Mouse (Mus musculus): ENCODE measurements around the gene Rhot2. TPM values are rescaled to one million over a fixed set of nuclear protein-coding genes. Genes with fewer than 3 reads are reported as not detected.

Gene Rhot2
- polyA plus RNA-seq, 3 experiments from 2014 or later, result 21.2 to 32.3 (median 23.4) TPM

DNA sequence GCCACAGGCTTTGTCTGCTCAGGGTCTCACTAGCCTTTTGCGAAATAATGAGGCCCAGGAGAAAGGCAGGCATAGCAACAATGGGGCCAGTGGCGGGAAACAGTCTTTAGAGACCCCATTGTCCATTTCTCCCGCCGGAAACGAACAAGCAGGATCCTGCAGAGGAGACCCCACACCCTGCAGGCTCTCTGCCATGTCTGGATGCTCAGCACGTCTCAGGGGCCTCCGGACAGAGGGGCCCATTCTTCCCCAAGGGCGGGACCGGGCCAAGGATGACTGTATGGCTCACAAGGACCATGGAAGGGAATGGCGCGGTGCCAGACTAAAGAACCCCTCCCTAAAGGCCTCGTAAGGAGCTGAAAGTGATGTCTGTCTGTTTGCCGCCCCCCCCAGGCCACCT, 50.5 kb downstream of the Rhot2 start:
- no peak for ATAC-seq

DNA sequence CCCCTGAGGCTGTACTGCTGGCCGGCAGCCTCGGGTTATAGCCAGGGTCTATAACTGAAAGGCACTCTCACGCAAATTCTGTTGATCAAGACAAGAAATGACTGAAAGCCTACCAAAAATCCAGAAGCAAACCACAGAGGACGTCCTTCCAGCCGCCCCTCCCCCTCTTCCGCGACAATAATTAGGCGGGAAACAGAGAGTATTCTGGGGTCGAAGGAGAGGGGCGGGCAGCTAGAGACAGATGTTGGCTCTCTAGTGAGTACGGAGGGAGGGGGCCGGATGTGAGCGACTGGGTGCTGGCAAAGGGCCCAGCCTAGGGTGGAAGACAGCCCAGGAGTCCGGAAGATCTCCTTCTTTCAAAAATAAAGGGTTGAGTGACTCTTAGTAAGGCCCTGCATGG, 52.0 kb downstream of the Rhot2 start, which contains the start of gene Fam173a:
TSS of gene Fam173a (minus strand) at position 287 of the 400 bp plus-strand sequence.
- ATAC-seq, result peak; percentile 86

GRCm38 (mm10) chr17:25791843-25792527, 52.7 kb downstream of the Rhot2 start:
- ATAC-seq, result peak; percentile 63

DNA sequence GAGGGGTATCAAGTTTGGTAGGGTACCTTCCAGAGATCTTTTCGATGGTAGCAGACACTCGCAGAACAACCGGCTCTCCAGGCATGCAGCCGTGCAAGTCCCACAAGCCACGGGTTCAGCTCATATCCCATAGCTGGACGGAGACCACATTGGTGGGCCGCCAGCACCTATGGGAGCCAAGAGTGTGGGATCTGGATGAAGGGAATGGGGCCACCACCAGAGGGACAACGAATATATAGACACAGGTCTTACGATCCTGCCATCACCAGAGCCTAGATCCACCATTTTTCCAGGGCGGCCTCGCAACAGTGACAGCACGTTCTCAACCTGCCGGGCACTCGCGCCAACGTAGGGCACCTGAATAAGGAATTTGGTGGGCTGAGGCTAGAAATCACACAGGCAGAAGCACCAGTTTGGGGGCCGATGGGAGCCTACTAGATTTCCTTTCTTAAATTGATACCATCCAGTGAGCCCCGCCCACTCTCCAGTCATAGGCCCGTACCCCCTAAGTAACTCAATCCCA, 53.3 kb downstream of the Rhot2 start:
- ATAC-seq, result no peak

Other genes starting within 250 kb of the Rhot2 start
- gene Gng13, start 127.7 kb downstream of the Rhot2 start, polyA plus RNA-seq (2017; shearing (Covaris generic)), result not detected
- gene Chtf18, start 117.4 kb downstream of the Rhot2 start, polyA plus RNA-seq (2017; shearing (Covaris generic)), result 10 to 100 TPM in 1 of 3 experiments, 1 to 10 TPM in 2; 1.4 to 12.9 (median 3.9) TPM
- 10 to 100 TPM in 2 of 3 experiments, 1 to 10 TPM in 1; 8.6 to 12.5 (median 11.2) TPM for gene Rpusd1, start 117.2 kb downstream of the Rhot2 start, polyA plus RNA-seq (2017; shearing (Covaris generic))
- not detected for gene Mslnl, start 108.8 kb downstream of the Rhot2 start, polyA plus RNA-seq (2017; shearing (Covaris generic))
- gene Msln, start 90.5 kb downstream of the Rhot2 start, polyA plus RNA-seq (2017; shearing (Covaris generic)), result not detected
- gene Narfl, start 71.1 kb downstream of the Rhot2 start, polyA plus RNA-seq (2017; shearing (Covaris generic)), result 10 to 100 TPM; 16.4 to 18.4 (median 17.0) TPM
- gene Haghl, start 59.2 kb downstream of the Rhot2 start, polyA plus RNA-seq (2017; shearing (Covaris generic)), result 10 to 100 TPM; 23.1 to 41.8 (median 31.1) TPM
- gene Ccdc78, start 58.3 kb downstream of the Rhot2 start, polyA plus RNA-seq (2017; shearing (Covaris generic)), result under 1 TPM in 2 of 3 experiments, not detected in 1; 0.50 to 0.75 TPM
- gene Fam173a, start 52.0 kb downstream of the Rhot2 start, polyA plus RNA-seq (2017; shearing (Covaris generic)), result 100 to 1,000 TPM; 158 to 288 (median 193) TPM
- gene AC134908.4, start 49.2 kb downstream of the Rhot2 start, polyA plus RNA-seq (2017; shearing (Covaris generic)), result not detected
- gene Metrn, start 47.7 kb downstream of the Rhot2 start, polyA plus RNA-seq (2017; shearing (Covaris generic)), result 1 to 10 TPM; 3.3 to 5.7 (median 5.6) TPM
- gene Fbxl16, start 35.8 kb downstream of the Rhot2 start, polyA plus RNA-seq (2017; shearing (Covaris generic)), result not detected
- gene Wdr24, start 21.2 kb downstream of the Rhot2 start, polyA plus RNA-seq (2017; shearing (Covaris generic)), result 10 to 100 TPM; 13.8 to 23.4 (median 19.3) TPM
- 10 to 100 TPM; 12.5 to 26.2 (median 23.9) TPM for gene Jmjd8, start 16.0 kb downstream of the Rhot2 start, polyA plus RNA-seq (2017; shearing (Covaris generic))
- gene Stub1, start 11.4 kb downstream of the Rhot2 start, polyA plus RNA-seq (2017; shearing (Covaris generic)), result 10 to 100 TPM; 60.7 to 79.7 (median 78.2) TPM
- 1 to 10 TPM in 1 of 3 experiments, not detected in 2; 1.7 TPM for gene Rhbdl1, start 7.6 kb downstream of the Rhot2 start, polyA plus RNA-seq (2017; shearing (Covaris generic))
- gene Gm20683, start 3.1 kb downstream of the Rhot2 start, polyA plus RNA-seq (2017; shearing (Covaris generic)), result 1 to 10 TPM in 1 of 3 experiments, under 1 TPM in 2; 0.26 to 1.1 (median 0.67) TPM
- gene Wdr90, start 16.6 kb upstream of the Rhot2 start, polyA plus RNA-seq (2017; shearing (Covaris generic)), result 1 to 10 TPM; 3.3 to 7.0 (median 6.8) TPM
- 1 to 10 TPM; 2.5 to 3.9 (median 3.5) TPM for gene Mcrip2, start 23.9 kb upstream of the Rhot2 start, polyA plus RNA-seq (2017; shearing (Covaris generic))
- gene Mettl26, start 30.2 kb upstream of the Rhot2 start, polyA plus RNA-seq (2017; shearing (Covaris generic)), result 100 to 1,000 TPM in 1 of 3 experiments, 10 to 100 TPM in 2; 91.1 to 121 (median 98.2) TPM
- 1 to 10 TPM in 2 of 3 experiments, under 1 TPM in 1; 0.93 to 1.9 (median 1.4) TPM for gene Wfikkn1, start 36.0 kb upstream of the Rhot2 start, polyA plus RNA-seq (2017; shearing (Covaris generic))
- gene Rab40c, start 74.9 kb upstream of the Rhot2 start, polyA plus RNA-seq (2017; shearing (Covaris generic)), result 1 to 10 TPM; 6.0 to 7.9 (median 7.5) TPM
- 10 to 100 TPM; 22.0 to 28.6 (median 27.4) TPM for gene Pigq, start 100.1 kb upstream of the Rhot2 start, polyA plus RNA-seq (2017; shearing (Covaris generic))
- not detected for gene Nhlrc4, start 100.1 kb upstream of the Rhot2 start, polyA plus RNA-seq (2017; shearing (Covaris generic))
- not detected for gene A930017K11Rik, start 107.7 kb upstream of the Rhot2 start, polyA plus RNA-seq (2017; shearing (Covaris generic))
- 1 to 10 TPM; 5.6 to 6.0 (median 5.7) TPM for gene Capn15, start 140.9 kb upstream of the Rhot2 start, polyA plus RNA-seq (2017; shearing (Covaris generic))
- 1 to 10 TPM; 1.6 to 3.0 (median 2.7) TPM for gene Rab11fip3, start 224.7 kb upstream of the Rhot2 start, polyA plus RNA-seq (2017; shearing (Covaris generic))
- 10 to 100 TPM; 14.2 to 26.5 (median 21.7) TPM for gene Decr2, start 245.5 kb upstream of the Rhot2 start, polyA plus RNA-seq (2017; shearing (Covaris generic))

Measured in inflammation-experienced regulatory T-cells, adult 6 months (primary cell).